Mouse (Mus musculus) spleen, adult 2 months (tissue): ENCODE measurements around the gene Rdh13.

Source experiments
- CTCF ChIP-seq: fragments of 200-500 bp; IDR thresholded peaks from 2 replicates; pipeline ENCODE4 v1.5.1; 2011; ENCODE audit warnings: mild to moderate bottlenecking, inconsistent platforms; ENCODE audit not compliant: insufficient read depth, insufficient read length, insufficient replicate concordance; ENCODE audit errors: extremely low read depth
- POLR2A ChIP-seq: fragments of 200-500 bp; IDR thresholded peaks from 2 replicates; pipeline ENCODE4 v1.6.1; 2011; ENCODE audit warnings: low read depth, low read length, inconsistent platforms

GRCm38 (mm10) chr7:4430246-4430844, 15.1 kb downstream of the Rdh13 start:
- TF ChIP-seq POLR2A, result no peak
- TF ChIP-seq CTCF, result no peak
